Mouse (Mus musculus) bone marrow macrophage, adult 2 months (primary cell): Measurements from ENCODE around the gene Colgalt2.

Experiments used
- CTCF ChIP-seq: IDR thresholded peaks from 2 replicates; pipeline ENCODE4 v1.5.1; 2012; ENCODE audit warnings: low read depth, mild to moderate bottlenecking, low read length, moderate library complexity
- POLR2A ChIP-seq: IDR thresholded peaks from 2 replicates; pipeline ENCODE4 v1.6.1; 2012; ENCODE audit warnings: mild to moderate bottlenecking, low read depth, low read length, borderline replicate concordance

DNA sequence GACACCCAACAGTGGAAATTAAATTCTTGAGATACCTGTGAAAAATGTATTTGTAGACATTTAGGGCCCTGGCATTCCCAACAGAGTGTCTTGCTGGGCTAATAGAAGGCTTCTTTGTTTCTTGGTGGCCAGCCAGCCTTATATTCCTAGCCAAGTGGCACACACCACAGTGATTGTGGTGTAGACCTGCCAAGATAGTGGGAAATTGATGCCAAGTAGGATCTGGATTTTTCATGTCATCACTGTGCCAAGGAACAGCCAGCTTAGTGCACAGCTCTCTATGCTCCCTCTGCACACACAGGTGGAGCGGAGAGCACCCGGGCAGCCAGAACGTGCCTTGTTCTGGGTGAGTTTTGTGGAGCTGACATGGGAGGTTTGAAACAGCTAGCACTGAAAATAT is 11.0 kb downstream of the Colgalt2 start:
- TF ChIP-seq CTCF (no peak), POLR2A (no peak)
